Mouse (Mus musculus): ENCODE results near the gene Slc17a8. TPM values are rescaled to one million over a fixed set of nuclear protein-coding genes. Genes with fewer than 3 reads are reported as not detected.

Slc17a8 gene
- total and polyA plus RNA-seq, 3 experiments = not detected

- no peaks in the 10 kb centered on the region for H3K27me3 ChIP-seq (ENCODE audit: control insufficient read depth in 1 of 2, insufficient read depth in 2 of 2, low read length in 2 of 2)
- no peak overlapping the region for H3K4me3 ChIP-seq (ENCODE audit: control insufficient read depth in 1 of 2, insufficient read depth in 1 of 2, low read depth in 2 of 2, low read length in 2 of 2)
- H3K79me2 ChIP-seq (ENCODE audit: control insufficient read depth, insufficient read depth, low read length, poor library complexity) = no peaks in the 10 kb centered on the region
- H3K9me3 ChIP-seq (replicated peaks; ENCODE audit: insufficient read depth, low read length) = no peaks in the 10 kb centered on the region
- no peaks in the 10 kb centered on the region for H3K4me1 ChIP-seq (ENCODE audit: control insufficient read depth in 1 of 2, insufficient read depth in 2 of 2, low read length in 2 of 2)
- no peaks in the 10 kb centered on the region for H3K36me3 ChIP-seq (ENCODE audit: control insufficient read depth in 1 of 2, insufficient read depth in 2 of 2, low read length in 2 of 2)
- no peak overlapping the region for H3K27ac ChIP-seq (ENCODE audit: control insufficient read depth, low read depth, low read length)
- DNase-seq (ENCODE audit: low read depth, low spot score) = no peak
- no peak overlapping the region for H3K9ac ChIP-seq (ENCODE audit: control insufficient read depth, low read depth, low read length, poor library complexity, severe bottlenecking)
- TF ChIP-seq MAX (IDR thresholded peaks at IDR 0.05; ENCODE audit: low read length) (no peak), RCOR1 (IDR thresholded peaks at IDR 0.05; ENCODE audit: low read depth, low read length) (no peak), MXI1 (IDR thresholded peaks at IDR 0.05; ENCODE audit: low read depth, low read length) (no peak)
These were observed 48.1 kb downstream of the Slc17a8 start for GRCm38 (mm10) chr10:89572946-89573345.

- Histone ChIP-seq H3K4me1 (ENCODE audit: control insufficient read depth in 1 of 2, insufficient read depth in 2 of 2, low read length in 2 of 2) (no peaks in the 10 kb centered on the region), H3K27me3 (ENCODE audit: control insufficient read depth in 1 of 2, insufficient read depth in 2 of 2, low read length in 2 of 2) (peaks cover 0 to 2% of the 10 kb centered on the region in 2 experiments; a peak in 1 of 4 replicates), H3K79me2 (ENCODE audit: control insufficient read depth, insufficient read depth, low read length, poor library complexity) (no peaks in the 10 kb centered on the region), H3K4me3 (ENCODE audit: control insufficient read depth in 1 of 2, insufficient read depth in 1 of 2, low read depth in 2 of 2, low read length in 2 of 2) (no peak overlapping the region), H3K9ac (ENCODE audit: control insufficient read depth, low read depth, low read length, poor library complexity, severe bottlenecking) (no peak overlapping the region), H3K27ac (ENCODE audit: control insufficient read depth, low read depth, low read length) (no peak overlapping the region), H3K9me3 (replicated peaks; ENCODE audit: insufficient read depth, low read length) (no peaks in the 10 kb centered on the region; the same call in 1 of the 2 replicates), H3K36me3 (ENCODE audit: control insufficient read depth in 1 of 2, insufficient read depth in 2 of 2, low read length in 2 of 2) (no peaks in the 10 kb centered on the region)
- TF ChIP-seq TBP (IDR thresholded peaks at IDR 0.05; ENCODE audit: low read depth, low read length) = no peak
- TF ChIP-seq CTCF (IDR thresholded peaks at IDR 0.05 in 2 of 3, conservative IDR thresholded peaks at IDR 0.05 in 1 of 3; ENCODE audit: control insufficient read depth in 1 of 3, insufficient read depth in 1 of 3, low read depth in 2 of 3, low read length in 3 of 3, poor library complexity in 1 of 3, severe bottlenecking in 1 of 3) = no peak
- TF ChIP-seq E2F4 (IDR thresholded peaks at IDR 0.05; ENCODE audit: borderline replicate concordance, low read depth, low read length) = no peak
- TF ChIP-seq POLR2A (IDR thresholded peaks at IDR 0.05; ENCODE audit: control insufficient read depth in 1 of 2, insufficient read depth in 1 of 2, low read depth in 1 of 2, low read length in 2 of 2, poor library complexity in 1 of 2) = no peak
- no peak for TF ChIP-seq GATA1 (IDR thresholded peaks at IDR 0.05; ENCODE audit: low read depth, low read length)
- TF ChIP-seq ETS1 (IDR thresholded peaks at IDR 0.05; ENCODE audit: low read depth, low read length) = no peak
- TF ChIP-seq POLR2AphosphoS5 (IDR thresholded peaks at IDR 0.05; ENCODE audit: borderline replicate concordance, low read depth, low read length) = no peak
- no peak for TF ChIP-seq MYC (IDR thresholded peaks at IDR 0.05; ENCODE audit: low read depth, low read length)
- TF ChIP-seq SIN3A (IDR thresholded peaks at IDR 0.05; ENCODE audit: low read length) = no peak
- no peak for TF ChIP-seq GABPA (IDR thresholded peaks at IDR 0.05; ENCODE audit: low read depth, low read length)
- no peak for TF ChIP-seq HCFC1 (IDR thresholded peaks at IDR 0.05; ENCODE audit: low read depth, low read length)
- TF ChIP-seq MEF2A (IDR thresholded peaks at IDR 0.05; ENCODE audit: extremely low read depth, insufficient replicate concordance, low read depth, low read length, poor library complexity, severe bottlenecking) = no peak
- no peak for TF ChIP-seq RCOR1 (IDR thresholded peaks at IDR 0.05; ENCODE audit: low read depth, low read length)
- TF ChIP-seq NRF1 (IDR thresholded peaks at IDR 0.05; ENCODE audit: insufficient read depth, low read depth, low read length, poor library complexity, severe bottlenecking) = no peak
- TF ChIP-seq ZC3H11A (IDR thresholded peaks at IDR 0.05; ENCODE audit: low read depth, low read length) = no peak
- no peak for TF ChIP-seq MAFK (IDR thresholded peaks at IDR 0.05; ENCODE audit: borderline replicate concordance, low read depth, low read length)
- no peak for DNase-seq (ENCODE audit: low read depth, low spot score)
These were observed 53.7 kb downstream of the Slc17a8 start for GRCm38 (mm10) chr10:89567391-89567790.
